Mouse (Mus musculus) layer of hippocampus, postnatal 36 days (tissue): ENCODE measurements around the gene Aplf. TPM values are rescaled to one million over a fixed set of nuclear protein-coding genes. Genes with fewer than 3 reads are reported as not detected.
"Not testable (repeated sequence)": the region's sequence is repeated elsewhere in the genome, so short reads cannot be mapped to it uniquely, and the experiment has no call there.

ENCODE experiments used
- DNase-seq, 2 experiments: peaks; one replicate each; pipeline ENCODE4 v3.0.0; 2022
- total RNA-seq, 2 experiments: library from RNA; stranded (reverse); gene quantifications; 2 replicates each; pipeline ENCODE4 v1.2.3; 2021

Gene Aplf
- 1 to 10 TPM; 6.2 to 6.5 TPM for total RNA-seq

DNA sequence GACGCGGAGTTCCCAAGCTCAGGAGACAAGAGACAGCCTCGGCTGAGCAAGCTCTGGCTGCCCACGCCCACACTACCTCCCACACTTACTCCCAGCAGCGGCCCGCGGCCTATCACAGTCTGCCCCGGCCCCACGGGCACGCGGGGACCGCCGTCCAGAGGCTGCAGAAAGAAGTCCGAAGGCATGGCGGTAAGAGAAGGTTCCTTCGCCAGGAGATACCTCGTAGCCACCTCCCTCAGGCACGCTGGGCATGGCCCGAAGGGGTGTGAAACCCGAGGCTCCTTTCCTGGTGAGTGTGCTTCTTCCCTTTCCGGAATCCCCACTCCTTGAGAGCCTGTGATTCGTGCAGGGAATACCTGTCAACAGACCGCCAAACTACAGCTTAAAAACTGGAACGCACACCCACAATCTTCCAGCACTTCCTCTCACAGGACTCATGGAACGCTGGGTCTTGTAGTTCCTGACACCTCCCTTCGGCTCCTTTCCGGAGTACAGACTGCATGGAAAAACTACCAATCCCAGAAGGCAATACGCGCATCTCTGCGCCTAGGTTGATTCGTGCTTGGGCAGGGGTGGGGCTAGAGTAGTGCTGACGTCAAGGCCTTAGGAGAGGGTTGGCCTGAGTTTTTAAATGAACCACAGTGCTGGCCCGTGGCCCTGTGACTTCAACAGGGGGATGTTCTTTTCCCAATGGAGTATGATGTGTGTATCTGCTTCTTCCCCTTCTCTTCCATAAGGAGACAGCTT, at the start of gene Aplf:
TSS of gene Aplf (minus strand) at position 423 of the 747 bp plus-strand sequence.
- DNase-seq = peak; percentile 87

DNA sequence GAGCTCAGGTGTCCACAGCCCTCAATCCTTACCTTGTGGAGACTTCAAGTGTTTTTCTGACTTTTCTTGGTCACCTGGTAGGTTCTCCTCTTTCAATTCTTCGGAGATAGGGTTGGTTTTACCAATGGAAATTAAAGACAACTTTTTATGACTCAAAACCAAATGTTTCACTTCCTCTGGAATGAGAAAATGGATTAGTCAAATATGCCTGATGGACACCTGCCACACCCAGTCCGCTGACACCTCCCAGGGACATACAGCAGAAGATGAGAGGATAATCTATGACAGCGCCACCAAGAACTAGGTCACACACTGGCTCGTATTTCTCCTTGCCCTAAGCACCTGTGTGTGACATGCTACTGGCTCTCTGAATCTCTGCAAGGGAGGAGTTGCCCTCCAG, 42.1 kb upstream of the Aplf start:
- no peak for DNase-seq

DNA sequence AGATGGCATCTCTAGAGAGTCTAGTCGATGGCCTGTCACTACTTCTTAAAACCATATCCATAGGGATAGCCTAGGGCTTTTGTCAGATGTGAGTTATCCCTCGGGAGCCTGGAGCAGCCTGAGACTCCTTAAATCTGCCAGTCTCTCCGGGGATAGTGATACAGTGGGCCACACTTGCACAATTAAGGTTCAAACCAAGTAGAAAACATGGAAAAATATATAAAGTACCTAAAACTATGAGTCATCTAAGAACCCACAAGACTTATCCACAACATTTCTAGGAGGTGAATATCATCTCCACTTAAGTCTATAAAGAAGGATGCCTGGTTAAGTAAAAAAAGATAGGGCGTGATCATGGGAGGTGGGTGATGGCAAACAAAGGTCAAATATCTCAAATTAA, 40.3 kb upstream of the Aplf start:
- DNase-seq = no peak

DNA sequence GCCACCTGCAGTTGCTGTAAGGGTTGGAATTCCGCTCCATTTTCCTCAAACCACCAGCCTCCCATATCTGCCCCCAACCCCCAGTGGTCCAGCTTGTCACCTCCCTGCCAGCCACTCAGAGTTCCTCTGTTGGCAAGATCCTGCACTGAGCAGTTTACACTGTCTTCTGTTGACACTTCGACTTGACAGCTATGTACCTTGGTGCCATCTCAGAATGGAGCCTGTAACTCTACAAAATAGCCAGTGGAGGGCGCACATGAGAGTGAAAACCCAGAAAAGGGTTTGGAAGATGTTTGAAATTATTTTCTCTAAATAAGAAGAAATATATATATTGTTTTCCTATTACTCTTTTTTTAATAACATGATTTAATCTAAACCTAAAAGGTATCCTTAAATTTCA, 34.3 kb upstream of the Aplf start:
- DNase-seq = no peak

DNA sequence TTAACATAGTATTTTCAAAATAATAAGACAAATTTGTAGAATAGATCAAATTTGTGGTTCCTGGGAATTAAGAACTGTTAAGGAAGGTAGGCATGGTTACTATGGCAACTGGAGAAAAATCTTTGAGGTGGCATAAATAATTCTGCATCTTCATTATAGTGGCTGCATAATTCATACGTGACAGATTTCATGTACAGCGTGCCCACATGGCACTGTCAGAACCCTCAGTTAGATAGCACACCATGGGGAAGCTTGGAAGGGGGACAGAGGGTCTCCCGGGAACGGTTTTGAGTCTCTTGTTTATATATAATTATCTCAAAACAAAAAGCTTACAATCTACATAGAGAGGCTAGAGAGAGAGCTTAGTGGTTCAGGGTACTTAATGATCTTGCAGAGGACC, 24.6 kb upstream of the Aplf start:
- DNase-seq = no peak

DNA sequence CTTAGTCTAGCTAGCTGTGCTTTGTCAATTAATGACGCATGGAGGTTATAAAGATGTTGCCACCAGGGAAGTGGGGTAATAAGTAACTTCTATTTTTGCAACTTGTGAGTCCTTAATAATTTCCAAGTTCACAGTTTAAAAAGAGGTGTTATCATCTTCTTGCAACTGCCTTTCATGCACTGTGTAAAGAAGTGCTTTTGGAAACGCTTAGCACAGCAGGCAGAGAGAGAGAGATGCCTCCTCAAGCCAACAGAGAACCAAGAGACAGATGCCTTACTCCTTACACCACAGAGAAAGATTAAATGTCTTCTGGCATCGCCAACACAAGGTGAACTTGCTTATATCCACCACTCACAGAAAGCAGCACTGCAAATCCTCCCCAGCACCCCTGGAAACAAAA, 24.0 kb upstream of the Aplf start:
- no peak for DNase-seq

DNA sequence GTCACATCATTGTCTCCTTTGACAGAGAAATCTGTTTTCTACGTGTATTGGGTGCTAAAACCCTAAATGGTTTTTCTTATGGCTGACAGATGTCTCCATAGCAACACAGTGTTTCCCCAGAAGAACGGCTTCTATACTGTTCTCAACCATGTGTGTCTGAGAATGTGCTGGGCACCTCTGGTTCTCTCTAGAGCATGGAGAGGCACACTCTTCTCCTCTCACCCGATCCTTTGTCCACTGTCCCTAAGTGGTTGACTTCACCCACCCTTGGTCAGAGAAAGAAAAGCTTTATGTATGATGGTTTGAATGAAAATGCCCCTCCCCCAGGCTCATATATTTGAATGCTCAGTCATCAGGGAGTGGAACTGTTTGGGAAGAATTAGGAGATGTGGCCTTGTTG, 8.4 kb upstream of the Aplf start:
- DNase-seq = no peak

DNA sequence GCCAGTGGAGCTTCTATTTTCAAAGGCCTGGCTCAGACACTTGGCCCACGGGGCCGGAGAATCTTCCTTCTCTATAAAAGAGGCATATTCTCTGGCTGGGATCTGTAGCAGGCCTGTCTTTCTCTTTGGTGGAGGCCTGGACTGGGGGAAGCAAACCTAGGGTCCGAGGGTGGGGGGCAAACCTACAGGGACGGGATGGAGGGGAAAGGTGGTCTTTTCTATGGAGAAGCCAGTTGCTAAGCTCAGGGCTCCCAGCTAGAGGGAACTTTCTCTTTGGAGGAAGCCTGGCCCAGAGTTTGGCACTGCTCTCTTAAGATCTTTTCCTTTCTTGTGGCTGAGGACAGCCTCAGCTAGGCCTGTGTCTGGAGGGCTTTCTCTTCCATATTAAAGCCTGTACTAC, 668 bp upstream of the Aplf start:
- no peak for DNase-seq

DNA sequence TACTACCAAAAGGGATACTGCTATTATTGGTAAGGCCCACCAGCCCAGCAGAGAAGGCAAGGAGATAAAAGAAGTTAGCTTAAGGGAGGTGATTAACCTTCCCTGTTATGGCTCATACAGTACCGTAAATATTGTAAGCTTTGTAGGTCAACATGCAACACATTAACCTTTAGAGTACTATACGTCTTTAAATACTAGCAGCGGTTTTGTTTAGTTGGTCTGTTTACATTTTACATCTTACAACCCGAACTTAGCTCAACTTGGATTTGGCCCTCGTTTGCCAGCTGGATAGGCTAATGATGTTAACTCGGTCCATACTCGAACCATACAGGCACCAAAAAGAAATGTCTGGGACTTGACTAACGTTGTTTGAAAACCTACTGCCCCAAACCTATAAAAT, 640 bp downstream of the Aplf start:
- no peak for DNase-seq

DNA sequence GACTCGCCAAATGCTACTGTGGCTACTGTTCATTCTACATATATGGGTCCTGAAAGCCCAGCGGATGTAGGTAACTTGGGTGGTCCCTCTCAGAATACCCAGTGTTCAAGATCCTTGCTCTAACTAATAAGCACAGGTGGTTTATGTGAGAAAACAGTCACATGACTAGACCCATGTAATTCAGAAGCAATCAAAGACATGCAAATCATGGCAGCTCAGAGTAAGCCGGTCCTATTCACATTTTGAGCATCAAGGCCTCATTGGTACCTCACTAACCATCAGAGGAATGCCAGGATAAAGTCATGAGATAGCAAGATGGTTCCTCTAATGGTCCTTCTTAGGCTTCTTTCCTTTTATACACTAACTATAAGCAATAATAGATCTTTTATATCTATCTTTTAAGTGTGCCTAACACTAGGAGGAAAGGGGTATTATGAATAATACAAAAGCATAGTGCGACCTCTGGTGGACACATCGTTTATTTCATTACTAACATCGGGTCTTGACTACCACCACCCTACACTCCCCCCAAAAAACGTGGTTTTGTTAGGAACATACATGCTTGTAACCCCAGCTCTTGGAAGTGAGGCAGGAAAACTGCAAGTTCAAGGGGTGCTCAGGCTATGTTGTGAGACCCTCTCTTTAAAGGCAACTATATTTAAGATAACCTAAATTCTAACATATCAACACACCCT, 2.0 kb downstream of the Aplf start:
- no peak for DNase-seq

DNA sequence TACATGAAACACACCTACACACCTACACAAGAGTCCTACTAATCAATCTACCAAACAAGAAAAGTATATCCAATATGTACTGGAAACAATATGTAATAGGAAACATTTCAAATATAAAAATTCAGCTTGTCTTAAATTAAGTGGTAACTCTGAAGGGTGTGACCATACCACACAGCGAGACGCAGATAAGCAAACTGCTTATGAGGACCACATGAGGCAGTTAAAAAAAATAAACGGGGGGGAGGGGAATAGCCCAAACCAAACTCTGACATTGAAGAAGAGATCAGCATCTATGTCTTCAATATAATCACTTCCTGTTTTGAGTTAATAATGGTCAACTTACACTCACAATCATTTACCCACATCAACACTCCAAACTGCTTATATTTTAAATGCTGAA, 3.3 kb downstream of the Aplf start:
- DNase-seq = no peak

DNA sequence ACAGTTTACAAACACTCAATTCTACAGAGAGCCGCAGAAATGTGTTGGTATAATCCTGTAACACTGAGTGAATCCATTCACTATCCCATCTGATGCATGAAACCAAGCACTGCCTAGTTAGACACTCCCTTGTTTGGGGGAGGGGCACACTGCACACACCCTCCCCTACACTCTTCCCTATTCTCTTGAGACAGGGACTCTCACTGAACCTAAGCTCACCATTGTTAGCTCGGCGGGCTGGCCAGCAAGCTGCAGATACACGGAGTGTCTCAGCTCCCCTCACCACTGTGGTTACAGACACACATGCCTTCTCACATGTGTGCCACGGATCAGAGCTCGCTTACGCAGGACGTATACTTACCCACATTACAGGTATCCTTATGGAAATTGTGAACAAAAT, 4.2 kb downstream of the Aplf start:
- no peak for DNase-seq

DNA sequence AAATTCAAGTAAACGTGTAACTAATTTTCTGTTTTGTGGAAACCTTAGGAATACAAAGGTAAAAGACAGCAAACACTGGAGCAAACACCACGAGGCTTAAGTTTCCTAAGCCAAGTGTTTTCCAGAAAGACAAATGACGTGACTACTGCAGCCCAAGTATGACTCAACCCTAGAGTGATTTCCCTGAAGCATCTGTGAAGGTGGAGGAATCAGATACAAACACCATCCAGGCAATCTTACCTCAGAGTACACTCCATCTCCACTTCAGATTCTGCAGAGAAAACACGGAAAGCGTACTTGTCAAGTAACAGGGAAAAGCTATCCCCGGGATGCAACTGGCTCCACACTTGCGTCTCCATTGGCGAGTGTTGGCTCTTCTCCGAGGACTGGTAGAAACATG, 8.5 kb downstream of the Aplf start:
- DNase-seq = no peak

DNA sequence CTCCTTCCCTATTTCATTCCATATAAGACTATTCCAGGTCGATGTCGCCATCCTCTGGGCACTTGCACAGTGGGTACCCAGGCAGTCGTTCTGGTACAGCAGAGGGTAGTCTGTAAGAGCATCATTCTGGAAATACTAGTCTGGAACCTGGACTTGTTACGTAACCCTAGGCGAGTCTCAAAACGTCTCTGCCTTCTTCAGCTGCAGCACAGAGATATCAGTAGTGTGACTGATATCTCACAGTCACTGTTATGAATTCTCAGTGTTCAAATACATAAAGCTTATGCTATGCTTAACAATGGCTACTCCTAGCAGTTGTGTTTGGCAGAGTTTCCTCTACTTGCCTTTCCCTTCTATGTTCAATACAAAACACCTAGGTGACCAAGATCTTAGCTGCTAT, 9.8 kb downstream of the Aplf start:
- DNase-seq = no peak

DNA sequence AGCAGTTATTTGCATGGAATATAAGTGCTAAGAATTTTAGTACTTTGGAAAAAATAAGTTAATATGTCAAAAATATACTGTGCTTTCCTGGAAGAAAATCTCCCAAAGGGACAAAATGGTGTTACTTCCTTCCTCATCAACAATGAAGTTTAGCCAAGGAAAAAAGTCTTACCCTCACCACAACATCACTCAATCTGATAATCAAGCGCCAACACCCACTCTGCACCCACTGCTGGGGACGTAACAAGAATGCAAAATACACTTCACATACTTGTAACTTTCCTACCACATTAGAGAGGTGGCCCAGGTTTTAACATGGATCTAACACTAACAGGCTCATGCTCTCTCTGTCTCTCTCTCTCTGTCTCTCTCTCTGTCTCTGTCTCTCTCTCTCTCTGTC, 10.3 kb downstream of the Aplf start:
- DNase-seq = no peak

DNA sequence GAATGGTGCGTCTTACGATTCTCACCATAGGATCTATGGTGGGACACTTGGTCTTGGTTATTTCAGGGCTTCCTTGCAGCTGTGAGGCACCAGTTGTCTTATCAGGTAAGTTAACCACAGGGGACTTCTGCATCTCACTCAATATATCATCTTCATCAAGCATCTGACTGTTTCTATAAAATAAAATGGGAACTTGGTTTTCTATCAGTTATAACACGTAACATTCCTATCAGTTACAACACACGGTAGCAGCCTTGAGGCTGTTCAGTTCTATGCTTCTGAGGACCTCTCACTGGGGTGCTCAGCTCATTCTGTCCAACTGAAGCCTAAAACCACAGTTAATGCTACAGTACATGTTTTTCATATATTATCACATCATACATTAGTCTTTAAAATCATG, 13.2 kb downstream of the Aplf start:
- DNase-seq = no peak

DNA sequence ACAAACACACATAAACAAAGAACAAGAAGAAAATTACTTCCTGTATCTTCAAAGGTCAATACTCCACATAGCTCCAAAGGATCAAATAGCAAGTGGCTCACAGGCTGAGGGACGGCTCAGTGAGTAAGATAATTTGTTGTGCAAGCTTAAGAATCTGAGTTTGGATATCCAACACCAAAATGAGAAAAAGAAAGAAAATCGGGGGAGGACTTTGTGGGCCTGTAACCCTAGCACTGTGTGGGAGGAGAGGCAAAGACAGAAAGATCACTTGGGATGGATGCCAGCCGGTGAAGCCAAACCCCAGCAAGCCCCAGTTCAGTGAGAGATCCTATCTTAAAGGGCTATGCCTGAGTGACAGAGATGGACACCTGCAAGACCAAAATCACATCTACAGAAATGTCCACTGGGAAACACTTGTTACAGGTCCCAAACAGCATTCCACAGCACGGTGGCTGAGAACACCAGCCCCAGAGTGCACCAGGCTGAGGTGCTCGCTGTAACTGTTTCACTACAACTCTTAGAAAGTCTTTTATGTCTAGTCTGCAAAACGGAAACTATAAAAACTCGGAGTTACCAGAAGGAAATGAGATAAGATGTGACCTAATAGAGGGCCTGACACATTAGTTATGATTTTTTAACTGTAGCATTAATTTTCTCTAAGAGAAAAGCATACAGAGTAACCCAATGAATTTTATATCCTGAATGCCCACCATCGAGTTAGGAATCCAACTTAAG, 17.9 kb downstream of the Aplf start:
- no peak for DNase-seq

DNA sequence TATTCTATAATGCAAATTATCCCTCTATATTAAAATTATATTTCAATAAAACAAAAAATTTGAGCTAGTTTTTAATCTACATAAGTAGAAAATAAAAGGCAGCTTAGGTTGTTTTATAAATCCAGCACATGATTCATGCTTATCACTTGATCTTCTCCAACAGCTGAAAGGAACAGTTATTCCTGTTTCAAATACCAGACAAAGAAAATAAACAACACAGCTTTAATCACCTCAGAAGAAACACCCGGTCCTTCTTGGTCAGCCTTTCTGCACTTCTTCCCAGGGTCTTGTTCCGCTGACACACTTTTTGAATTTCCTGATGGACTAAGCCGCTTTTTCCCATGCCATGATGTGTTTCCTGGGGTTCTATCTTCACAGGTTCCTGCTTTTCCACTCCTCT, 18.5 kb downstream of the Aplf start:
- no peak for DNase-seq

DNA sequence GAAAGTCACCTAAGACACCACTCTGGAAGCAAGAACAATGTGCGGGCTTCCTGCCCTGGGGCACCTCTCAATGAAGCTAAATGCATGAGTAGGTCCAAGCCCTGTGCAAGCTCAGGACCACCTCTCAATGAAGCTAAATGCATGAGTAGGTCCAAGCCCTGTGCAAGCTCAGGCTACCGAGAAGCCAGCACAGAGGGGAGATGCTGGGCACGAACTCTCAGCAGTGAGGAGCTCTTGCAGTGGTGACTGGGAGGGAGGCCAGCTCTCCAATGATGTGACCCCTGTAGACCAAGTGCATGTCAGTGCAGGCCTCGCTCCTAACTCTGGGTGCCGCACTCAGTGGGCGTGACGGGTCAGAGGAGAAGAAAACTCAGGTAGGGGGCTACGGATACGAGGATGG, 19.3 kb downstream of the Aplf start:
- no peak for DNase-seq

DNA sequence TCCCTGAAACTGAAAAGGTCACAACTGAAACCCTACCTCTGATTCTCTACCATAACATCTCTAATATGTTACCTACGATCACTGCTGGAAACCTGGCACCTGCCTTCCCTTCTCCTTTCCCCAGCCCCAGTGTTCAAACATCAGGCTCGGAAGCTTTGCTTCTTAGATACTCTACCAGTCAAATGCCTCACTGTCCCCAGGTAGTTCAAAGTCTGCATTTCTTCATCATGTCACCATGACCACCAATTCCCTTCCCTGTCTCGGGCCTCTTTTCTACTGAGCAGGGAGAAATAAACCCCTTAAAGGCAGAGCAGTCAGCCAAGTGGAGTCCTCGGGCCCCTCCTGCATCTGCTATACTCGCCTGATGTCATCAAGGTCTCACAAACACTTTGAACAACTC, 20.2 kb downstream of the Aplf start:
- no peak for DNase-seq

DNA sequence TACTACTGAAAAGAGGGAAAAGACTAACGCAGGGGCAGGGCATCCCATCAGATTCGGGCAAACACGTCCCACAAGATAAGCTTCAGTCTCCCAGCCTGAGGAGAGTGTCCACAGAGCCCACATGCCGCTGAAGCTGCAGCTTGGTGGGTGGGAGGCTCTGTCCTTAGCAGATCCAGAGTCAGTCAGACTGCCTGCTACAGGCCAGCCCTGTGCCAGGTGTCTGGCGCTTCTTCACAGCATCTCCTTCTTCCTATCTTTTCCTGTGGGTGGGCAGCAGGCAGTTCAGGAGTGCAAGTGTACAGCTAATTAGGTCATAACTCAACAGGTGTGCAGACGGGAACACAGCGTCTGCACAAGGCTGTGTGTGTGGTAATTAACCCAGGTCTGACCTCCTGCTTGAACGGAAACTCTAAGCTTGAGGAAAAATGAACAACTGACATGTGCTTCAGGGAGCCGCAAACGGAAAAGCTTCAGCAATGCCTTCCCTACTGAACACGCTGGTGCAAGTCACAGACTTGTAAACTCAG, 33.8 kb downstream of the Aplf start:
- no peak for DNase-seq

DNA sequence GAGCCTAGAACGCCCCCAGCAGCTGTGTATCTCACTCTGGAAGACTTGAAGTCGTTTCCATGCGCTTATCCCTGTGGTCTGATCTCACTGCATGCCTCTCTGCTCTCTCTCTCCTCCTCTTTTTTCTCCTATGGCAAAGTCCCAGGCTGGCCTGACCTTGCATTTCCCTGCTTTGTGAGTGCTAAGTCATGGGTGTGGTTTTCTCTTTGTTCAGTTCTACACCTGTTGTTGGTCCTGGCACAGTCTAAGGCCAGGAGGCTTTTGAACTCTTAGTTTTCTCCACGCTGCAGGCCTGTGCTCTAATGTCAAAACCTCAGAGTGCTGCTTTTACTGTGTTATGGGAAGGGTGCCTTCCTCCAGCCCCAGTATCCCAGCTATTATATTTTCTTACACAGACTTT, 39.8 kb downstream of the Aplf start:
- DNase-seq = no peak

DNA sequence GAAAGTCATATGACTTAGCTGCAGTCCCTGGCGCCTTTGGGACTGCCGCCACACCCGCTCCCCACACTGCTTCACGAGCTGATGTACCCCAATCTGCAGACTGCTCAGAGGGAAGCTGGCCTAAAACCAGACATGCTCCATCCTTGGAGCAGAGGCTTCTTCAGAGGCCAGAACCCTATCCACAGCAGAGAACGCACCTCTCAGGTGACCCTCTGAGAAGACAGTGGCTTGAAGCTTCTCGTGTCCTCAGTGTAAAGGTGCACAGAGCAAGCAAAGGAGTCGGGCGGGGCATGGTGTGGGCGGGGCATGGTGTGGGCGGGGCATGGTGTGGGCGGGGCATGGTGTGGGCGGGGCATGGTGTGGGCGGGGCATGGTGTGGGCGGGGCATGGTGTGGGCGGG, 43.1 kb downstream of the Aplf start:
- DNase-seq = not testable (repeated sequence)

DNA sequence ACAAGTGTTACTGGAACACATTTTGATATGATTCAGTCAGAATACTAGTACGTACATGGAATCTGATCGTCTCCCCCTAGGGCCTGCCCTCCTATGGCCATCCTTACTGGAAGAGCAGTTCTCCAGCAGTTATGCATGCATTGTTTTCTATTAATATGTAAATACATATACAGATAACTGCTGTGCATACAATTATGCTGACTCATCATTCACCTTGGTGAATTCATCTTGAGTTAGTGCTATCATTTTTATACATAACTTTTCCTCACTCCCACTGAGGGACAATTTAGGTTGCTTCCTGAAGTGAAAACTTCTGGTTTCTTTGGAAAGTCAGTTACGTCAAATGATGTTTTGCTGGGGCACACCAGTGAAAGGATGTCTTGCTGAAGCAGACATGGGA, 48.8 kb downstream of the Aplf start:
- DNase-seq = no peak
